Mouse (Mus musculus): ENCODE results near the gene Tubb1. TPM values are rescaled to one million over a fixed set of nuclear protein-coding genes. Genes with fewer than 3 reads are reported as not detected.

The Tubb1 gene
- polyA plus RNA-seq, 1 experiment: not detected

DNA sequence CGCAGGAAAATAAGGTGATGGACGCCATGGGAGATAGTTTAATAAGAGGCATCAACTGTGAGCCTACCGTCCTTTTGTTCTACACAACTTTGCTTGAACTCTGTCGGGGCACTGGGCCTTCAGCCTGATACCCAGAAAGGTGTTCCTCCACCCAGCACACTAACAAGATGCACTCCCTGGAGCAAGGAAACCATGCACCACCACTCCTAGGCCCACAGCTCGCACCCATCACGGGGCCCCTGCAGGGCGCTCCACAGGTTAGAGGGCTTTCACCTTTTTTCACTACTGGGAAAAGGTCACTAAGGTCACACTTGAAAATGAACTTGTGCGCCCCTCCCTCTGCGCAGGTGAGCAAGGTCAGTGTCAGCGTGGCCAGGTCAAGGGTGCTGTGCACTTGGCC, 12.9 kb downstream of the Tubb1 start:
- Histone ChIP-seq H3K36me3 (ENCODE audit: control insufficient read depth, insufficient read depth, low read length, poor library complexity, severe bottlenecking) (peaks cover 17% of the 10 kb centered on the region), H3K9ac (ENCODE audit: low read depth, poor library complexity, severe bottlenecking) (peak overlapping the region; percentile 72), H3K4me3 (ENCODE audit: low read depth, low read length) (peak overlapping the region; percentile 93), H3K27me3 (ENCODE audit: control insufficient read depth, insufficient read depth, low read length, poor library complexity, severe bottlenecking) (no peaks in the 10 kb centered on the region), H3K4me1 (ENCODE audit: control insufficient read depth, insufficient read depth, low read length) (no peaks in the 10 kb centered on the region), H3K9me3 (replicated peaks; ENCODE audit: control insufficient read depth, insufficient read depth, low read length, poor library complexity, severe bottlenecking) (no peaks in the 10 kb centered on the region), H3K27ac (ENCODE audit: insufficient read depth, low read length) (0 out of 2 replicates have a peak overlapping the region, but pooled peaks have one; percentile 6)
- TF ChIP-seq POLR2A (IDR thresholded peaks at IDR 0.05; ENCODE audit: insufficient read depth, low read length) (no peak), EP300 (IDR thresholded peaks at IDR 0.05; ENCODE audit: insufficient read depth, low read depth, low read length) (no peak)

DNA sequence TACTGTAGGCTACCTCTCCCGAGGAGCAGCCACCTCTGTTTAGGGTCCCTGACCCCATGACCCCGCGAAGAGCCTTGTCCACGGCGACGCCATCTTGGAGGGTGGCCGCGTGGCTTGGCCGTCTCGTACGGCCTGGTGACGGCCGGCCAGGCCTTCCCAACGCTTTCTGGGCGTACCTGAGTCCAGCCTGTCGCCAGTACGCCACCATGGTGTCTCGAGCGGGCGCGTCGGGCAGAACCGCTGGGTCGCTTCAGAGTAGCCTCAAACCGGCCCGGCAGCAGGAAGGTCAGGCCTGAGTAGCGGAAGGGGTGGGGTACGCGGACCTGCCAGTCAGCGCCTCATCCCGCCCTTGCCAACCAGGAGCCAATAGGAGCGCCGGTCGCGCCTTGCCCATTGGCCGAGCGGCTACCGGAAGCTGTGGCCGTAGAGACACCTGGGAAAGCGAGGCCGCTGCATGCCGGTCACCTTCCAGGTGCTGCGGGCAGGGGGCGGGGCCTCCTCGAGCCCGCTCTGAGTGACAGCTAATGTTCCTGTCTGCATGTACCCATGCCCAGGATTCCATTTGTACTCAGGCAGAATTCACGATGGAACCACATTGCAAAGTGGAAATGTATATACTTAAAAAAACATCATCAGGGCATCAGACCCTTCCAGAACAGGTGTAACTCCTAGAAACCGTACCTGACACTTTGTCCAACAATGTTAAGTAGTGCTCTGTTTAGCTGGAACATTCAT, 13.5 kb downstream of the Tubb1 start, which contains the start of gene Atp5e:
Atp5e (minus strand) TSS at position 317 of the 735 bp plus-strand sequence.
- Histone ChIP-seq H3K27me3 (ENCODE audit: control insufficient read depth, insufficient read depth, low read length, poor library complexity, severe bottlenecking) (no peaks in the 10 kb centered on the region), H3K4me3 (ENCODE audit: low read depth, low read length) (peak within 1 kb of the TSS; percentile 93), H3K9ac (ENCODE audit: low read depth, poor library complexity, severe bottlenecking) (peak within 1 kb of the TSS; percentile 72), H3K36me3 (ENCODE audit: control insufficient read depth, insufficient read depth, low read length, poor library complexity, severe bottlenecking) (peaks cover 18% of the 10 kb centered on the region), H3K27ac (ENCODE audit: insufficient read depth, low read length) (0 out of 2 replicates have a peak within 1 kb of the TSS, but pooled peaks have one; percentile 6), H3K4me1 (ENCODE audit: control insufficient read depth, insufficient read depth, low read length) (no peaks in the 10 kb centered on the region), H3K9me3 (replicated peaks; ENCODE audit: control insufficient read depth, insufficient read depth, low read length, poor library complexity, severe bottlenecking) (no peaks in the 10 kb centered on the region)
- TF ChIP-seq EP300 (IDR thresholded peaks at IDR 0.05; ENCODE audit: insufficient read depth, low read depth, low read length) (no peak), POLR2A (IDR thresholded peaks at IDR 0.05; ENCODE audit: insufficient read depth, low read length) (no peak), CTCF (IDR thresholded peaks at IDR 0.05; ENCODE audit: low read depth, low read length) (no peak)

DNA sequence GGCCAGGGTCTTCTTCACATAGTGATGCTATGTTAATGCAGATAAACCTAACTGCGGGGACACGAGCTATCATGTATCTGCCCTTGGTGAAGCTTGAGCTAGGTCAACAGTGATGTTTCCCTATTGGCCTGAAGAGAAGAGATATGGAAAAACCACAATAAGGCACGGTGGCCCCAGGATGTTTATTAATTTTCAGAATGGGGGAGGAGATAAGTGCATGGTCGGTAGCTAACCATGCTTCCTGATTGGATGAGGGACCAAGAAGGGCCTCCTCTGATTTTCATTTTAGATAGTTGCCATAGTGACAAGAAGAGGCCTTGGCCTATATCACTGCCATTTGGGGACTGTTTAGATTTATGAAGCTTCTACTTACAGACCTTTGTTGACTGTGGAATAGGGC, 19.8 kb downstream of the Tubb1 start:
- Histone ChIP-seq H3K36me3 (ENCODE audit: control insufficient read depth, insufficient read depth, low read length, poor library complexity, severe bottlenecking) (peaks cover 14% of the 10 kb centered on the region), H3K9me3 (replicated peaks; ENCODE audit: control insufficient read depth, insufficient read depth, low read length, poor library complexity, severe bottlenecking) (no peaks in the 10 kb centered on the region), H3K4me3 (ENCODE audit: low read depth, low read length) (no peak overlapping the region), H3K27ac (ENCODE audit: insufficient read depth, low read length) (no peak overlapping the region), H3K27me3 (ENCODE audit: control insufficient read depth, insufficient read depth, low read length, poor library complexity, severe bottlenecking) (no peaks in the 10 kb centered on the region), H3K4me1 (ENCODE audit: control insufficient read depth, insufficient read depth, low read length) (no peaks in the 10 kb centered on the region), H3K9ac (ENCODE audit: low read depth, poor library complexity, severe bottlenecking) (no peak overlapping the region)
- no peak for TF ChIP-seq EP300 (IDR thresholded peaks at IDR 0.05; ENCODE audit: insufficient read depth, low read depth, low read length)
- TF ChIP-seq CTCF (IDR thresholded peaks at IDR 0.05; ENCODE audit: low read depth, low read length): no peak
- no peak for TF ChIP-seq POLR2A (IDR thresholded peaks at IDR 0.05; ENCODE audit: insufficient read depth, low read length)

DNA sequence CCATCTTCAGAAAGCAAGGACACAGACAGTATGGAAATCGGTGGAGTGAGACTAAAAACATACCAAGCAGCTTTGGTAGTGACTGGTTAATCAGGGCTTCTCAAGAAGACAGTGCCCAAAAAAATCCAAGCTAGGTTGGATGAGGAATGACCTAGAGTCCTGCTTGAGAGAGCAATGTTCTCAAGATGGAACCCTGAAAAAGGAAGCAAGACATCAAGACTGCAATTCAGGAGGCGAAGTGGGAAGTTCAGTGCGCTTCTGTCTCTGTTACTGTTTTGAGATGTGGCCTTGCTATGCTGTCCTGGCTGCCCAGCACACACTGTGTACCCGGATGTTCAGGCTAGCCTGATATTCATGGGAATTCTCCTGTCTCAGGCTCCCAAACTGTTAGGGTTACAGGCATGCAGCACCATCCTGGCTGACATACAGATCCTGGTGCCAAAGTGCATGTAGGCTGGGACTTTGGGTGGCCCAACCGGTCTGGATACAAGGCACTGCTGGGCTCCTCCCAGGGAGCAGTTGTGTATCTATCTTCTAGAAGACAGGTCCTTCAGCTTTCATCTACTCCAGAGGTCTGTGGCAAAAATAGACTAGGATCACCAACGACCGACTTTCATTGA, 20.4 kb downstream of the Tubb1 start:
- Histone ChIP-seq H3K9me3 (replicated peaks; ENCODE audit: control insufficient read depth, insufficient read depth, low read length, poor library complexity, severe bottlenecking) (no peaks in the 10 kb centered on the region), H3K36me3 (ENCODE audit: control insufficient read depth, insufficient read depth, low read length, poor library complexity, severe bottlenecking) (peaks cover 14% of the 10 kb centered on the region), H3K27me3 (ENCODE audit: control insufficient read depth, insufficient read depth, low read length, poor library complexity, severe bottlenecking) (no peaks in the 10 kb centered on the region), H3K4me3 (ENCODE audit: low read depth, low read length) (no peak overlapping the region), H3K27ac (ENCODE audit: insufficient read depth, low read length) (no peak overlapping the region), H3K9ac (ENCODE audit: low read depth, poor library complexity, severe bottlenecking) (no peak overlapping the region), H3K4me1 (ENCODE audit: control insufficient read depth, insufficient read depth, low read length) (no peaks in the 10 kb centered on the region)
- TF ChIP-seq CTCF (IDR thresholded peaks at IDR 0.05; ENCODE audit: low read depth, low read length): no peak
- no peak for TF ChIP-seq POLR2A (IDR thresholded peaks at IDR 0.05; ENCODE audit: insufficient read depth, low read length)
- TF ChIP-seq EP300 (IDR thresholded peaks at IDR 0.05; ENCODE audit: insufficient read depth, low read depth, low read length): no peak

DNA sequence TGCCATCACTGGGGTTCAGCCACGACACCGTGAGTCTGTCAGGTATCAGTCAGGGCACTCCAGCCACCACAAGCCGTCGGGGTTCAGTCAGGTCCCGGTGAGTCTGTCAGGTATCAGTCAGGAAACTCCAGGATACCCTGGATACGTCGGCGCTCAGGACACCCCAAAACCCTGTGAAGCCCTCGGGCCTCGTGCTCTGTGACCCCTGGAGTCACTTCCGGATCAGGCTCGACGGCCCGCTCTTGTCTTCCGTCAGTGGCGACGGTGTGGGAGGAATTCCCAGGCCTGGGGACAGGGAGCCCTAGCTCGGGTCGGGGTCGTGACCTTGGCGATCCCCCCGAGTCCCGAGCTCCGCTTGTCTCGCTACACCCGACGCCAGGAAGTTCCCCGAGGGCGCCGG, 21.9 kb downstream of the Tubb1 start:
- Histone ChIP-seq H3K4me3 (ENCODE audit: low read depth, low read length) (peak overlapping the region; percentile 69), H3K9ac (ENCODE audit: low read depth, poor library complexity, severe bottlenecking) (peak overlapping the region; percentile 82), H3K9me3 (replicated peaks; ENCODE audit: control insufficient read depth, insufficient read depth, low read length, poor library complexity, severe bottlenecking) (no peaks in the 10 kb centered on the region), H3K36me3 (ENCODE audit: control insufficient read depth, insufficient read depth, low read length, poor library complexity, severe bottlenecking) (peaks cover 11% of the 10 kb centered on the region), H3K27ac (ENCODE audit: insufficient read depth, low read length) (no peak overlapping the region), H3K27me3 (ENCODE audit: control insufficient read depth, insufficient read depth, low read length, poor library complexity, severe bottlenecking) (no peaks in the 10 kb centered on the region), H3K4me1 (ENCODE audit: control insufficient read depth, insufficient read depth, low read length) (no peaks in the 10 kb centered on the region)
- TF ChIP-seq EP300 (IDR thresholded peaks at IDR 0.05; ENCODE audit: insufficient read depth, low read depth, low read length) (no peak), POLR2A (IDR thresholded peaks at IDR 0.05; ENCODE audit: insufficient read depth, low read length) (no peak), CTCF (IDR thresholded peaks at IDR 0.05; ENCODE audit: low read depth, low read length) (no peak)

Data from ES-Bruce4 (cell line).